Mouse (Mus musculus) heart, embryonic 16.5 days (tissue): ENCODE measurements around the gene Dock8. TPM values are rescaled to one million over a fixed set of nuclear protein-coding genes. Genes with fewer than 3 reads are reported as not detected.

Experiments
- ATAC-seq: fragments of 200-750 bp; cut with Nextera tagmentation; replicated peaks from 2 replicates; pipeline ENCODE4 v1.8.0; 2017; ENCODE audit warnings: moderate number of reproducible peaks; ENCODE audit not compliant: insufficient read depth, low FRiP score; ENCODE audit errors: extremely low read depth
- H3K27ac ChIP-seq: fragments of 300-500 bp; sonication (generic); 2 replicates; pipeline ENCODE4 v1.5.1; 2014; ENCODE audit warnings: mild to moderate bottlenecking, low read length, control low read depth, moderate library complexity
- H3K27me3 ChIP-seq: fragments of 300-500 bp; sonication (generic); 2 replicates; pipeline ENCODE4 v1.6.1; 2014; ENCODE audit warnings: low read length, mixed read lengths; ENCODE audit not compliant: control insufficient read depth, insufficient read depth
- H3K36me3 ChIP-seq: fragments of 300-500 bp; sonication (generic); 2 replicates; pipeline ENCODE4 v1.6.1; 2014; ENCODE audit not compliant: control insufficient read depth, insufficient read depth
- H3K4me1 ChIP-seq: fragments of 300-500 bp; sonication (generic); 2 replicates; pipeline ENCODE4 v1.6.1; 2014; ENCODE audit warnings: low read length, mixed read lengths; ENCODE audit not compliant: control insufficient read depth, insufficient read depth
- H3K4me2 ChIP-seq: fragments of 300-500 bp; sonication (generic); 2 replicates; pipeline ENCODE4 v1.6.1; 2014; ENCODE audit warnings: low read depth, mild to moderate bottlenecking, control low read depth, low read length
- H3K4me3 ChIP-seq: fragments of 300-500 bp; sonication (generic); 2 replicates; pipeline ENCODE4 v1.5.1; 2014; ENCODE audit warnings: mild to moderate bottlenecking, control low read depth, low read length
- H3K9ac ChIP-seq: fragments of 300-500 bp; sonication (generic); 2 replicates; pipeline ENCODE4 v1.6.1; 2014; ENCODE audit warnings: low read length, control low read depth
- H3K9me3 ChIP-seq: fragments of 300-500 bp; sonication (generic); replicated peaks from 2 replicates; pipeline ENCODE4 v1.6.1; 2016; ENCODE audit warnings: low read length; ENCODE audit not compliant: control insufficient read depth
- WGBS: fragments of 180-500 bp; shearing (Covaris S2); extraction: QIAGEN DNeasy Blood & Tissue Kit; methylation state at CpG from one replicate; pipeline ENCODE4 v1.1.7; 2014; 5-methylcytosine and 5-hydroxymethylcytosine counted together
- polyA plus RNA-seq: library from polyadenylated mRNA; unstranded; fragments of >200 nt; fragmentation: Nextera tagmentation; extraction: Ambion mirVana; gene quantifications from 2 replicates; pipeline ENCODE4 v1.2.1, GENCODE M21; 2015

Dock8 gene
- polyA plus RNA-seq, 1 experiment from 2014 or later, result 8.3 TPM

DNA sequence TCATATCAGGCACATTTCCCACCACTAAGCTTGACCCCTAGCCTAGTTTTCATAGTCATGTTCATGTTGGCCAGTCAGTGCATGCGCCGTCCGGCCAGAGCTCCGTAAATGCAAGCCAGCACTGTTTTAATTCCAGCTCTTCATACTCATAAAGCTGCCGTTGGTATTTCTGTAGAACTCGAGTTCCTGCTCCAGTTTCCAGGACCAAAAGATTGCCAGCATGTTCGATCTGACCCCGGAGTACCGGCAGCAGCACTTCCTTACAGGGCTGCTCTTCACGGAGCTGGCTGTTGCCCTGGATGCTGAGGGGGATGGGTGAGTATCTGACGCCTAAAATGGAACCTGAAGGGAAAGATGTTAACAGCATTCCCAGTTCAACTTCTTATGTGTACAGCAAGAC, 156.4 kb downstream of the Dock8 start:
- Histone ChIP-seq H3K4me1 (peaks cover 10% of the 10 kb centered on the region), H3K9me3 (no peaks in the 10 kb centered on the region), H3K4me2 (no peak overlapping the region), H3K27me3 (no peaks in the 10 kb centered on the region), H3K4me3 (no peak overlapping the region), H3K9ac (no peak overlapping the region), H3K36me3 (no peaks in the 10 kb centered on the region), H3K27ac (peak overlapping the region; percentile 58)
- WGBS, result 57% methylated on average over 11 of the region's 11 CpGs
- ATAC-seq, result peak; percentile 58; the same call in 1 of the 2 replicates

DNA sequence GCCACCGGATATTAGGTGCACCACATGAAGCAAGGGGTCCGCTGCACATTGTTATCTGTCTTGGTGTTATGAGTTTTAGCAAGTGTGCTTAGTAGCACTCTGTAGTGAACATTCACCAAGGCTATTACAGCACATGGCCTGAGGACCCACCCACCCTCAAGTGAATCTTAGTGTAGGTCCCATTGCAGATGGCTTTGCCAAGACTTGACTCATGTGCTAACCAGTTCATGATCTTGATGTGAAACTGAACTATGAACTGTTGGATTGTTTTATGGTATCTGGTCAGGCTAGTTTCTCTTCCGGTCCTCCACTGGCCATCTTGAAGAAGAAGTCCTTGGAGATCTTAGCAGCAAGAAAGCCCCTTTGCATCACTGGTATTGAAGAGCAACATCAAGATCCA, 162.9 kb downstream of the Dock8 start:
- Histone ChIP-seq H3K4me2 (no peak overlapping the region), H3K27ac (no peak overlapping the region), H3K9me3 (no peaks in the 10 kb centered on the region), H3K9ac (no peak overlapping the region), H3K36me3 (no peaks in the 10 kb centered on the region), H3K4me3 (no peak overlapping the region), H3K4me1 (no peaks in the 10 kb centered on the region), H3K27me3 (no peaks in the 10 kb centered on the region)
- WGBS, result 90% methylated on average over 3 of the region's 3 CpGs
- ATAC-seq, result no peak

DNA sequence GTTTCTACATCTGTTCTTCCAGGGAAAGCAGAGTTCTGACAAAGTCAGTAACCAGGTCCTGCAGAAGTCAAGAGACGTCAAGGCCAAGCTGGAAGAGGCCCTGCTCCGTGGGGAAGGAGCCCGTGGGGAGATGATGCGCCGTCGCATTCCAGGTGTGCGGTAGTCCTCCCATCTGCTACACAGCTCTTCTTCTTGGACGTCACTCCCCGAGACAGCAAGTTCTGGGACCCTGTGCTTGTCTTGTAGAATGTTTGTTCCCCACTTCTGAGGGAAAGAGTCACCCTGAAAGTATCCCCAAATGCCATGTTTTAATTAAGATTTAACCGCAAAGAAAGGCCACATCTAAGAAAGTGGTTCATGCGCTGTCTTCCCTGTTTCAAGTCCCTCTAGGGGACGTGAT, 164.1 kb downstream of the Dock8 start:
- Histone ChIP-seq H3K27ac (no peak overlapping the region), H3K9ac (no peak overlapping the region), H3K4me1 (no peaks in the 10 kb centered on the region), H3K9me3 (no peaks in the 10 kb centered on the region), H3K36me3 (no peaks in the 10 kb centered on the region), H3K4me3 (no peak overlapping the region), H3K4me2 (no peak overlapping the region), H3K27me3 (no peaks in the 10 kb centered on the region)
- no peak for ATAC-seq
- WGBS, result 89% methylated on average over 12 of the region's 12 CpGs

DNA sequence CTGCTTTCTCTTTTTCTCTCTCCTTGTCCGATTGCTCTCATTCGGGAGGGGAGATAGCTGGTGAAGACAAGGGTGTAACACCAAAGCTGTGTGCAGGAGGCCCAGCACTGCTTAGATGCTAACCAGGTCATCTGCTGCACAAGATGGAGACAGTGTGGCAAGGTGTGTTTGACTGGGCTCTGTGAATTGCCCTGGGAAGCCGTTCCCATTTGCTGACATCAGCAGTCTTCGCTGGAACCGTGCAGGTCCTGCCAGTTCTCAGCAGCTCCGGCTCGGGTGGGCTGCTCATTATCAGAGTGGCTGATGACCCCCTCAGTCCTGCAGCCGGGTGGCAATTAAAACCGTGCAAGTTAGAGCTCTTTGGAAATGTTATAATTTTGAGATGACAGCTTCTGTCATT, 167.1 kb downstream of the Dock8 start:
- Histone ChIP-seq H3K36me3 (no peaks in the 10 kb centered on the region), H3K4me2 (no peak overlapping the region), H3K4me3 (no peak overlapping the region), H3K27me3 (no peaks in the 10 kb centered on the region), H3K27ac (no peak overlapping the region), H3K9ac (no peak overlapping the region), H3K4me1 (no peaks in the 10 kb centered on the region), H3K9me3 (no peaks in the 10 kb centered on the region)
- ATAC-seq, result no peak
- WGBS, result 56% methylated on average over 9 of the region's 9 CpGs

DNA sequence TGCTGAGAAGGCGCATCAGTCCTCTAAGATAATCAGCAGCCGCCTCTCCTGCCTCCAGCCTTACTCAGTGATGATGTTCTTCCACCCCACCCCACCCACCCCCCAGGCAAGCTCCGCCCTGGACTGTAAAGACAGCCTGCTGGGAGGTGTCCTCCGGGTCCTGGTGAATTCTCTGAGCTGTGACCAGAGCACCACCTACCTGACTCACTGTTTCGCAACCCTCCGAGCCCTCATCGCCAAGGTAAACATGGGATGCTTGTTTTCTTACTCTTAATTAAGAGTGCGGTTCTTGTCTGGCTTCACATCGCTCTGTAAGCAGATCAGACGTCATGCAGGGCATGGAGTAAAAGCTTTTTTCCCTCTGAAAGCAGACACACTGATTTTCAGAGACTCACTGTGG, 172.1 kb downstream of the Dock8 start:
- WGBS, result 59% methylated on average over 10 of the region's 10 CpGs

DNA sequence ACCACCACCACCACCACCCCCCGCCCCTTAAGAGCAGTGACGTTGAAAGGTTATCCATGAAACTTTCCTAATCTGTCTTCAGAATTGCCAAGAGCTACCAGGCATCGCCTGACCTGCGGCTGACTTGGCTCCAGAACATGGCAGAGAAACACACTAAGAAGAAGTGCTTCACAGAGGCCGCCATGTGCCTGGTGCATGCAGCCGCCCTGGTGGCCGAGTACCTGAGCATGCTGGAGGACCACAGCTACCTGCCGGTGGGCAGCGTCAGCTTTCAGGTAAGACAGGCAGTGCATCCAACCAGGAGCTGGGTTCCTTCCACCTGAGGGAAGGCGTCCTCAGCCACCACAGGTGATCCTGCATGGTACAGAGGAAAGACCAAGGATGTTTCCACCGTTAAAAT, 177.4 kb downstream of the Dock8 start:
- 85% methylated on average over 11 of the region's 11 CpGs for WGBS
- no peaks in the 10 kb centered on the region for H3K27me3 ChIP-seq
- peaks cover 10% of the 10 kb centered on the region for H3K4me1 ChIP-seq
- H3K27ac ChIP-seq, result no peak overlapping the region
- no peaks in the 10 kb centered on the region for H3K36me3 ChIP-seq
- no peak for ATAC-seq
- H3K9ac ChIP-seq, result no peak overlapping the region
- H3K4me3 ChIP-seq, result no peak overlapping the region
- H3K9me3 ChIP-seq, result peaks cover 2% of the 10 kb centered on the region; the same call in 1 of the 2 replicates
- H3K4me2 ChIP-seq, result no peak overlapping the region

More for the DNA sequence above, 172.1 kb downstream of the Dock8 start:
- H3K9me3 ChIP-seq, result peaks cover 2% of the 10 kb centered on the region; the same call in 1 of the 2 replicates
- H3K27me3 ChIP-seq, result no peaks in the 10 kb centered on the region
- H3K4me3 ChIP-seq, result no peak overlapping the region
- no peak overlapping the region for H3K27ac ChIP-seq
- no peaks in the 10 kb centered on the region for H3K36me3 ChIP-seq
- no peak overlapping the region for H3K9ac ChIP-seq
- H3K4me2 ChIP-seq, result no peak overlapping the region
- H3K4me1 ChIP-seq, result no peaks in the 10 kb centered on the region
- no peak for ATAC-seq

DNA sequence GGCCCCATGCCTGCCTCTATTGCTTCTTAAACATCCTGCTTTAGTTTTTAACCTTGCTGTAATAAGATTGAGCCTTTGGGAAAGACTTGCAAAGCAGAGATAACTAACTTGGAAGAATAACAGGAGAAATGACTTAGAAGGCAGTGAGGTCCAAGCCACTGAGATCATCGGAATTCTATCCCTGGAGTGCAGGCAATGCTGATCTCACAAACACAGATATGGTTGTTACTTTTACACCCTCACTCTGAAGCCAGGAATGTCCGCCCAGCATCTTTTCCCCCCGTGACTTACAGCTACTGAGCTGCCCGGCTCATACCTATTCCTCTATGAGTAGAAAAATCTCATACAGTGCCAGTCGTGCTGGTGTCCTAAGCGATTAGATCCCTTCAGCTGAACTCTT, 180.7 kb downstream of the Dock8 start:
- ATAC-seq, result peak; percentile 67
- peak overlapping the region; percentile 76 for H3K27ac ChIP-seq
- 0 out of 2 replicates have a peak overlapping the region, but pooled peaks have one; percentile 15 for H3K4me2 ChIP-seq
- peaks cover 2% of the 10 kb centered on the region; the same call in 1 of the 2 replicates for H3K9me3 ChIP-seq
- H3K4me1 ChIP-seq, result peaks cover 10% of the 10 kb centered on the region
- H3K27me3 ChIP-seq, result no peaks in the 10 kb centered on the region
- 0 out of 2 replicates have a peak overlapping the region, but pooled peaks have one; percentile 12 for H3K9ac ChIP-seq
- WGBS, result 34% methylated on average over 6 of the region's 6 CpGs
- no peak overlapping the region for H3K4me3 ChIP-seq
- no peaks in the 10 kb centered on the region for H3K36me3 ChIP-seq

DNA sequence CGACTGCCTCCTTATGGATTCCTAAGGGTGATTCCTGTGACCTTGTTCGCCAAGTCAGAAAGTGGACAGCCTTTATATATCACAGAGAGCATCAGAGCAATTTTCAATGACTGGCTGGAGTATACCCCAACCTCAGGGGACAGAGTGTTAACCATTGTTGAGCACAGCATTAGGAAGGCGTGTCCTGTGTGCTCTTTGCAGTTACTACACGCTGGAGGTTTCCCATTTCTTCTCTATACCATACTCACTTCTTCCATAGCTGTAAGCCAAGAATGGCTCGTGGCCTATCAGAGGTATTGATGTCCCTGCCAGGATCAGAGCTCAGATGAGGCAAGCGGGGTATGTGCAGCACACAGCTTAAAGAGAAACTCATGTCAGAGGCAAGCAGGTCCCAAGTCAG, 181.2 kb downstream of the Dock8 start:
- Histone ChIP-seq H3K4me2 (0 out of 2 replicates have a peak overlapping the region, but pooled peaks have one; percentile 15), H3K9me3 (peaks cover 2% of the 10 kb centered on the region; the same call in 1 of the 2 replicates), H3K4me3 (no peak overlapping the region), H3K27ac (peak overlapping the region; percentile 76), H3K27me3 (no peaks in the 10 kb centered on the region), H3K9ac (0 out of 2 replicates have a peak overlapping the region, but pooled peaks have one; percentile 12), H3K4me1 (peaks cover 11% of the 10 kb centered on the region), H3K36me3 (no peaks in the 10 kb centered on the region)
- 68% methylated on average over 6 of the region's 6 CpGs for WGBS
- ATAC-seq, result peak; percentile 46; the same call in 1 of the 2 replicates

DNA sequence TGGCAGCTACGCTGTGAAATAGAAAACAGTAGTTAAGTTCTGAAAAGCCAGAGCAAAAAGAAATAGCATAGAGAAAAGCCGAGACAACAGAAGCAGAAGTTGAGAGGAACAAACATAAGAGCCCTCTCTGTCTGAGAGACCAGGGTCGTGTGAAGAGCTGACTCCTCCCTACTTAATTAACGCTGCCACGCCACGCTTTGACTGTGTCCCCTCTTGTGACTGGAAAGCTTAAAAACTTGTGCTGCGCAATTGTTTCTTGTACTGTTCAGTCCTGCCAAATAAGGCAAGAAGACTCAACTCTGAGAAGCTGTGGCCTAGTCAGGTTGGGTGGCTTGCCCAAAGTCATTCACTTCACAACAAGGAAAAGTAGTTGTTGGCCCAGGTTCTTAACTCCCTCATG, 184.7 kb downstream of the Dock8 start:
- Histone ChIP-seq H3K27me3 (no peaks in the 10 kb centered on the region), H3K9ac (no peak overlapping the region), H3K4me1 (peaks cover 22% of the 10 kb centered on the region), H3K27ac (peak overlapping the region; percentile 49), H3K4me3 (no peak overlapping the region), H3K36me3 (no peaks in the 10 kb centered on the region), H3K4me2 (no peak overlapping the region), H3K9me3 (no peaks in the 10 kb centered on the region)
- ATAC-seq, result no peak
- 78% methylated on average over 7 of the region's 7 CpGs for WGBS
